ENCODE assay signal across 13 mouse cellular contexts in the genomic region with DNA sequence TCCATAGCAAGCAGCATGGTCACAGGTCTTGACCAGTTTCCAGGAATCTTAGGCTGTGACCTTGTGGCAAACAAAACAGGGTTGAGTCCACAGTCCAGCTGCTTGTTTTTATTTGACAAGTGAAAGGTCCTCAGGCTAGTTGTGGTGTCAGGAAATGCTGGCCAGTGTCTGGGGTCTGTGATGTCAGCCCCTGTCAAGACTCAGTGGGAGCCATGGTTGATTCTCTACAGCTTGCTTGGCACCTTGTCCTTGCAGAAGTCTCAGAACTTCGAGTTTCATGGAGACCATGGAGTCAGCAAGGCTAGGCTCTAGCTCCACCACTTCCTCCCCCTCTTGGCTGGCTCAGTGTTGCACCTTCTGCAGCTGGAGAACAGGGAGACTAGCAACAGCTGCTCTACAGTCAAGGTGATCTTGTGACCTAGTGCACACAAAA. TPM values are rescaled to one million over a fixed set of nuclear protein-coding genes. Genes with fewer than 3 reads are reported as not detected.
DNase-seq lines count a peak whose midpoint lies in the region; ATAC-seq lines count a peak whose summit lies in the region.
"Had no signal": no experiment of that assay in that cellular context is flagged by ENCODE, and none has a peak within 500 bp of the region (broad histone marks: within the 10 kb centered on the region; RNA-seq: fewer than 3 reads in every experiment).

No protein-coding gene starts in this region.

- intact Hi-C loops in heart, postnatal 36 days (cut with DNase I) = no loop called here

- H3K9me3 ChIP-seq in heart, embryonic 16.5 days (replicated peaks; ENCODE audit: control insufficient read depth, low read length) = no peaks in the 10 kb centered on the region
- H3K9me3 ChIP-seq in lung, embryonic 16.5 days (ENCODE audit: control insufficient read depth, low read length) = no peaks in the 10 kb centered on the region
- H3K9me3 ChIP-seq: forebrain, embryonic 12.5 days; heart, embryonic 15.5 days had no signal

- 39% methylated on average over 1 of the region's 1 CpGs for whole genome bisulfite sequencing in heart, embryonic 16.5 days
- WGBS in lung, embryonic 16.5 days = 26% methylated on average over 1 of the region's 1 CpGs

- H3K36me3 ChIP-seq in heart, embryonic 16.5 days (ENCODE audit: control insufficient read depth, insufficient read depth) = no peaks in the 10 kb centered on the region
- no peaks in the 10 kb centered on the region for H3K36me3 ChIP-seq in lung, embryonic 16.5 days (ENCODE audit: control insufficient read depth, insufficient read depth, low read length)
- H3K36me3 ChIP-seq: forebrain, embryonic 12.5 days; heart, embryonic 15.5 days had no signal

- H3K27me3 ChIP-seq in heart, embryonic 16.5 days (ENCODE audit: control insufficient read depth, insufficient read depth, low read length) = no peaks in the 10 kb centered on the region
- no peaks in the 10 kb centered on the region for H3K27me3 ChIP-seq in lung, embryonic 16.5 days (ENCODE audit: control insufficient read depth, insufficient read depth, low read depth, low read length)
- H3K27me3 ChIP-seq: forebrain, embryonic 12.5 days; heart, embryonic 15.5 days had no signal

- no peak overlapping the region for H3K4me3 ChIP-seq in heart, embryonic 16.5 days (ENCODE audit: low read length)
- no peak overlapping the region for H3K4me3 ChIP-seq in lung, embryonic 16.5 days (ENCODE audit: low read length)
- H3K4me3 ChIP-seq: forebrain, embryonic 12.5 days; gastrocnemius, adult 2 months; heart, embryonic 15.5 days had no signal

- no peaks in the 10 kb centered on the region; the same call in none of the 2 replicates for H3K4me1 ChIP-seq in heart, embryonic 16.5 days (ENCODE audit: control insufficient read depth, insufficient read depth, low read length)
- H3K4me1 ChIP-seq in lung, embryonic 16.5 days (replicated peaks; ENCODE audit: control insufficient read depth, insufficient read depth, low read length) = peaks cover 3% of the 10 kb centered on the region; the same call in 1 of the 2 replicates
- H3K4me1 ChIP-seq: forebrain, embryonic 12.5 days; heart, embryonic 15.5 days had no signal

- ATAC-seq in heart, embryonic 16.5 days (replicated peaks; ENCODE audit: extremely low read depth, insufficient read depth, low FRiP score) = peak; percentile 52; the same call in 1 of the 2 replicates
- peak; percentile 86 for ATAC-seq in lung, embryonic 16.5 days (ENCODE audit: low read depth)
- ATAC-seq in monocyte, adult 5-6 weeks (replicated peaks; ENCODE audit: insufficient number of reproducible peaks, low FRiP score, low TSS enrichment, poor library complexity, severe bottlenecking) = no peak

- DNase-seq in heart, postnatal 36 days = no peak
- peak; percentile 66 for DNase-seq in adipocyte (ENCODE audit: low spot score)
- DNase-seq in kidney, adult 8-10 months = peak; percentile 62 to 81
- no peak for DNase-seq in left cerebral cortex, adult 9 months (ENCODE audit: low spot score in 2 of 2)
- DNase-seq: cerebellum, adult 11-12 months; gastrocnemius, adult 2 months; left cerebral cortex, postnatal 4 days; thymus, postnatal 36 days had no signal

- H3K9ac ChIP-seq in heart, embryonic 16.5 days (ENCODE audit: low read length) = no peak overlapping the region
- no peak overlapping the region for H3K9ac ChIP-seq in lung, embryonic 16.5 days (ENCODE audit: low read length)
- H3K9ac ChIP-seq: forebrain, embryonic 12.5 days; heart, embryonic 15.5 days had no signal

- no peak overlapping the region for H3K27ac ChIP-seq in heart, embryonic 16.5 days (ENCODE audit: low read length)
- H3K27ac ChIP-seq in lung, embryonic 16.5 days (ENCODE audit: low read length) = 0 out of 2 replicates have a peak overlapping the region, but pooled peaks have one; percentile 10
- H3K27ac ChIP-seq: forebrain, embryonic 12.5 days; gastrocnemius, adult 2 months; heart, embryonic 15.5 days had no signal

- H3K4me2 ChIP-seq in heart, embryonic 16.5 days (ENCODE audit: low read depth, low read length) = no peak overlapping the region
- no peak overlapping the region for H3K4me2 ChIP-seq in lung, embryonic 16.5 days (ENCODE audit: low read depth, low read length)
- H3K4me2 ChIP-seq: forebrain, embryonic 12.5 days; heart, embryonic 15.5 days had no signal

RNA-seq across cellular contexts. Expression of a gene that starts 33.6 kb away (rescaled TPM):
- polyA plus RNA-seq in heart, embryonic 16.5 days (2015; fragmentation: Nextera tagmentation; extraction: Ambion mirVana) = 7.9 and 8.0 TPM in 2 replicates
- total RNA-seq in heart, postnatal 36 days (2021) = 10 to 100 TPM in 1 of 2 experiments, 1 to 10 TPM in 1; 9.1 to 13.1 TPM
- 10.3 and 13.0 TPM in 2 replicates for polyA plus RNA-seq in lung, embryonic 16.5 days (2015; fragmentation: Nextera tagmentation; extraction: Ambion mirVana)
- total RNA-seq in monocyte, adult 5-6 weeks (2017) = 10.9 to 14.0 TPM (median 12.3 TPM) in 3 replicates

RNA-seq across cellular contexts. Expression of a gene that starts 33.7 kb away (rescaled TPM):
- polyA plus RNA-seq in heart, embryonic 16.5 days (2015; fragmentation: Nextera tagmentation; extraction: Ambion mirVana) = 25.8 and 32.4 TPM in 2 replicates
- total RNA-seq in heart, postnatal 36 days (2021) = 10 to 100 TPM; 61.1 to 63.3 TPM
- 29.5 and 30.5 TPM in 2 replicates for polyA plus RNA-seq in lung, embryonic 16.5 days (2015; fragmentation: Nextera tagmentation; extraction: Ambion mirVana)
- 24.3 to 36.0 TPM (median 28.8 TPM) in 3 replicates for total RNA-seq in monocyte, adult 5-6 weeks (2017)

Comparison
In these comparisons a context has a peak if more than half of its experiments do, and no peak if none do; other contexts are left out.
1. DNase-seq: peak in adipocyte (single experiment) and kidney, adult 8-10 months (2 of 2); none in heart, postnatal 36 days (0 of 2) and left cerebral cortex, adult 9 months (0 of 2).